Mouse (Mus musculus) E14TG2a.4 (cell line): ENCODE measurements around the gene Prkcb.

Experiments
- H3K27me3 ChIP-seq: 2 replicates; pipeline ENCODE4 v1.6.1; 2014; ENCODE audit warnings: low read length, control low read depth; ENCODE audit not compliant: insufficient read depth
- H3K36me3 ChIP-seq: 2 replicates; pipeline ENCODE4 v1.6.1; 2014; ENCODE audit warnings: low read length, control low read depth; ENCODE audit not compliant: insufficient read depth
- H3K4me1 ChIP-seq: replicated peaks from 2 replicates; pipeline ENCODE4 v1.6.1; 2014; ENCODE audit warnings: low read depth, low read length, control low read depth
- H3K4me3 ChIP-seq: replicated peaks from 2 replicates; pipeline ENCODE4 v1.5.1; 2014; ENCODE audit warnings: mild to moderate bottlenecking, low read length
- H3K9me3 ChIP-seq: 2 replicates; pipeline ENCODE4 v1.6.1; 2014; ENCODE audit warnings: low read length, control low read depth
- CTCF ChIP-seq: conservative IDR thresholded peaks from 2 replicates; pipeline ENCODE4 v1.5.1; 2014; ENCODE audit warnings: low read length
- NANOG ChIP-seq: IDR thresholded peaks from 2 replicates; pipeline ENCODE4 v1.6.1; 2014; ENCODE audit warnings: borderline replicate concordance, low read length, mixed read lengths
- POU5F1 ChIP-seq: IDR thresholded peaks from 2 replicates; pipeline ENCODE4 v1.6.1; 2014; ENCODE audit warnings: low read length, borderline replicate concordance

Gene Prkcb

GRCm38 (mm10) chr7:122395159-122395975 is 106.8 kb downstream of the Prkcb start:
- TF ChIP-seq CTCF (no peak), POU5F1 (no peak), NANOG (no peak)
- Histone ChIP-seq H3K9me3 (no peaks in the 10 kb centered on the region), H3K27me3 (peaks cover 23% of the 10 kb centered on the region; the same call in 1 of the 2 replicates)

GRCm38 (mm10) chr7:122395976-122396315 is 107.4 kb downstream of the Prkcb start:
- H3K27me3 ChIP-seq: peaks cover 23% of the 10 kb centered on the region; the same call in 1 of the 2 replicates
- H3K4me3 ChIP-seq: no peak overlapping the region
- no peaks in the 10 kb centered on the region for H3K36me3 ChIP-seq
- no peak for TF ChIP-seq CTCF
- TF ChIP-seq NANOG: no peak
- no peak for TF ChIP-seq POU5F1
- H3K9me3 ChIP-seq: no peaks in the 10 kb centered on the region
- H3K4me1 ChIP-seq: peaks cover 31% of the 10 kb centered on the region

More at GRCm38 (mm10) chr7:122395159-122395975, 106.8 kb downstream of the Prkcb start:
- peaks cover 31% of the 10 kb centered on the region for H3K4me1 ChIP-seq
- no peak overlapping the region for H3K4me3 ChIP-seq
- H3K36me3 ChIP-seq: no peaks in the 10 kb centered on the region

- no peaks in the 10 kb centered on the region for H3K36me3 ChIP-seq
- peaks cover 23% of the 10 kb centered on the region; the same call in 1 of the 2 replicates for H3K27me3 ChIP-seq
- H3K4me3 ChIP-seq: no peak overlapping the region
- H3K9me3 ChIP-seq: no peaks in the 10 kb centered on the region
- H3K4me1 ChIP-seq: peaks cover 31% of the 10 kb centered on the region
- TF ChIP-seq CTCF: no peak
- TF ChIP-seq POU5F1: no peak
- TF ChIP-seq NANOG: no peak
Measured at GRCm38 (mm10) chr7:122397699-122398098, 109.1 kb downstream of the Prkcb start.

GRCm38 (mm10) chr7:122402041-122402440 is 113.5 kb downstream of the Prkcb start:
- Histone ChIP-seq H3K4me1 (peaks cover 38% of the 10 kb centered on the region), H3K9me3 (no peaks in the 10 kb centered on the region), H3K4me3 (no peak overlapping the region), H3K27me3 (peaks cover 11% of the 10 kb centered on the region), H3K36me3 (no peaks in the 10 kb centered on the region)
- no peak for TF ChIP-seq NANOG
- no peak for TF ChIP-seq POU5F1
- TF ChIP-seq CTCF: no peak

GRCm38 (mm10) chr7:122403343-122403742 is 114.8 kb downstream of the Prkcb start:
- H3K36me3 ChIP-seq: no peaks in the 10 kb centered on the region

GRCm38 (mm10) chr7:122404571-122405393 is 116.2 kb downstream of the Prkcb start:
- peaks cover 44% of the 10 kb centered on the region for H3K4me1 ChIP-seq
- H3K9me3 ChIP-seq: no peaks in the 10 kb centered on the region
- H3K27me3 ChIP-seq: no peaks in the 10 kb centered on the region; the same call in none of the 2 replicates
- H3K36me3 ChIP-seq: no peaks in the 10 kb centered on the region
- H3K4me3 ChIP-seq: peak overlapping the region; percentile 64
- TF ChIP-seq POU5F1 (no peak), CTCF (no peak), NANOG (no peak)

More at GRCm38 (mm10) chr7:122403343-122403742, 114.8 kb downstream of the Prkcb start:
- no peak overlapping the region for H3K4me3 ChIP-seq
- peaks cover 38% of the 10 kb centered on the region for H3K4me1 ChIP-seq
- H3K27me3 ChIP-seq: no peaks in the 10 kb centered on the region; the same call in none of the 2 replicates
- H3K9me3 ChIP-seq: no peaks in the 10 kb centered on the region
- TF ChIP-seq NANOG: no peak
- TF ChIP-seq CTCF: no peak
- TF ChIP-seq POU5F1: no peak

- Histone ChIP-seq H3K27me3 (no peaks in the 10 kb centered on the region; the same call in none of the 2 replicates), H3K36me3 (no peaks in the 10 kb centered on the region), H3K4me1 (peaks cover 44% of the 10 kb centered on the region), H3K9me3 (no peaks in the 10 kb centered on the region), H3K4me3 (no peak overlapping the region)
- no peak for TF ChIP-seq CTCF
- TF ChIP-seq NANOG: no peak
- TF ChIP-seq POU5F1: no peak
Measured at GRCm38 (mm10) chr7:122406625-122407024, 118.1 kb downstream of the Prkcb start.

- TF ChIP-seq NANOG (no peak), CTCF (no peak)
- H3K36me3 ChIP-seq: no peaks in the 10 kb centered on the region
Measured at GRCm38 (mm10) chr7:122409945-122410344, 121.4 kb downstream of the Prkcb start.

GRCm38 (mm10) chr7:122410873-122411272 is 122.3 kb downstream of the Prkcb start:
- Histone ChIP-seq H3K36me3 (no peaks in the 10 kb centered on the region), H3K4me3 (no peak overlapping the region), H3K27me3 (no peaks in the 10 kb centered on the region; the same call in none of the 2 replicates), H3K9me3 (no peaks in the 10 kb centered on the region), H3K4me1 (peaks cover 22% of the 10 kb centered on the region)
- TF ChIP-seq POU5F1 (no peak), CTCF (no peak), NANOG (no peak)

More at GRCm38 (mm10) chr7:122409945-122410344, 121.4 kb downstream of the Prkcb start:
- Histone ChIP-seq H3K9me3 (no peaks in the 10 kb centered on the region), H3K27me3 (no peaks in the 10 kb centered on the region; the same call in none of the 2 replicates), H3K4me3 (no peak overlapping the region), H3K4me1 (peaks cover 24% of the 10 kb centered on the region)
